Mouse (Mus musculus): ENCODE data around the gene Olfr1131. TPM values are rescaled to one million over a fixed set of nuclear protein-coding genes. Genes with fewer than 3 reads are reported as not detected.
"Not testable (repeated sequence)": the region's sequence is repeated elsewhere in the genome, so short reads cannot be mapped to it uniquely, and the experiment has no call there.

Gene Olfr1131
- not detected in 2 replicates for polyA plus RNA-seq (2015; fragmentation: Nextera tagmentation; extraction: Ambion mirVana)

- WGBS: 72% methylated on average over 3 of the region's 3 CpGs
- no peak for ATAC-seq (ENCODE audit: low FRiP score)
- no peaks in the 10 kb centered on the region for H3K4me1 ChIP-seq
- H3K36me3 ChIP-seq: no peaks in the 10 kb centered on the region
- no peak within 1 kb of the TSS for H3K9ac ChIP-seq (replicated peaks)
- no peaks in the 10 kb centered on the region for H3K9me3 ChIP-seq (replicated peaks)
- H3K4me2 ChIP-seq: no peak within 1 kb of the TSS
- no peaks in the 10 kb centered on the region for H3K27me3 ChIP-seq (replicated peaks)
- H3K4me3 ChIP-seq (replicated peaks): no peak within 1 kb of the TSS
- no peak within 1 kb of the TSS for H3K27ac ChIP-seq (replicated peaks)
Measured at GRCm38 (mm10) chr2:87626804-87627203, at the start of gene Olfr1131. TSS of gene Olfr1131 (plus strand) at chr2:87627104.

GRCm38 (mm10) chr2:87605912-87606311 lies 21.0 kb upstream of the Olfr1131 start, which contains the start of gene Olfr1130:
TSS of gene Olfr1130 (plus strand) at chr2:87606212.
- not testable (repeated sequence) for ATAC-seq (ENCODE audit: low FRiP score); H3K4me1 ChIP-seq; H3K9me3 ChIP-seq (replicated peaks); H3K27ac ChIP-seq (replicated peaks); H3K36me3 ChIP-seq; H3K4me3 ChIP-seq (replicated peaks); H3K27me3 ChIP-seq (replicated peaks); H3K4me2 ChIP-seq; H3K9ac ChIP-seq (replicated peaks)

GRCm38 (mm10) chr2:87637435-87637834 lies 10.5 kb downstream of the Olfr1131 start, which contains the start of gene Olfr1132:
TSS of gene Olfr1132 (minus strand) at chr2:87637535.
- no peaks in the 10 kb centered on the region for H3K27me3 ChIP-seq (replicated peaks)
- no peak within 1 kb of the TSS for H3K4me2 ChIP-seq
- no peaks in the 10 kb centered on the region for H3K9me3 ChIP-seq (replicated peaks)
- no peak within 1 kb of the TSS for H3K4me3 ChIP-seq (replicated peaks)
- no peaks in the 10 kb centered on the region for H3K4me1 ChIP-seq
- no peak for ATAC-seq (ENCODE audit: low FRiP score)
- no peak within 1 kb of the TSS for H3K9ac ChIP-seq (replicated peaks)
- no peaks in the 10 kb centered on the region for H3K36me3 ChIP-seq
- no peak within 1 kb of the TSS for H3K27ac ChIP-seq (replicated peaks)

GRCm38 (mm10) chr2:87642441-87642840 lies 15.5 kb downstream of the Olfr1131 start:
- ATAC-seq (ENCODE audit: low FRiP score): no peak
- Histone ChIP-seq H3K4me3 (replicated peaks) (no peak overlapping the region), H3K9me3 (replicated peaks) (no peaks in the 10 kb centered on the region), H3K4me1 (no peaks in the 10 kb centered on the region), H3K27ac (replicated peaks) (no peak overlapping the region), H3K27me3 (replicated peaks) (no peaks in the 10 kb centered on the region), H3K4me2 (no peak overlapping the region), H3K36me3 (no peaks in the 10 kb centered on the region), H3K9ac (replicated peaks) (no peak overlapping the region)

GRCm38 (mm10) chr2:87647274-87647673 lies 20.4 kb downstream of the Olfr1131 start, which contains the start of gene Olfr1133:
TSS of gene Olfr1133 (minus strand) at chr2:87647374.
- no peak within 1 kb of the TSS for H3K4me2 ChIP-seq
- no peak within 1 kb of the TSS for H3K27ac ChIP-seq (replicated peaks)
- no peaks in the 10 kb centered on the region for H3K36me3 ChIP-seq
- no peak for ATAC-seq (ENCODE audit: low FRiP score)
- no peak within 1 kb of the TSS for H3K4me3 ChIP-seq (replicated peaks)
- no peaks in the 10 kb centered on the region for H3K9me3 ChIP-seq (replicated peaks)
- no peak within 1 kb of the TSS for H3K9ac ChIP-seq (replicated peaks)
- no peaks in the 10 kb centered on the region for H3K27me3 ChIP-seq (replicated peaks)
- no peaks in the 10 kb centered on the region for H3K4me1 ChIP-seq

- 91% methylated on average over 2 of the region's 2 CpGs for WGBS
- no peaks in the 10 kb centered on the region for H3K9me3 ChIP-seq (replicated peaks)
- no peak for ATAC-seq (ENCODE audit: low FRiP score)
- no peaks in the 10 kb centered on the region for H3K36me3 ChIP-seq
- H3K27me3 ChIP-seq (replicated peaks): no peaks in the 10 kb centered on the region
- H3K9ac ChIP-seq (replicated peaks): no peak within 1 kb of the TSS
- no peak within 1 kb of the TSS for H3K4me3 ChIP-seq (replicated peaks)
- no peak within 1 kb of the TSS for H3K4me2 ChIP-seq
- no peak within 1 kb of the TSS for H3K27ac ChIP-seq (replicated peaks)
- no peaks in the 10 kb centered on the region for H3K4me1 ChIP-seq
Measured at GRCm38 (mm10) chr2:87658360-87658759, 31.5 kb downstream of the Olfr1131 start, which contains the start of gene Olfr1134. TSS of gene Olfr1134 (minus strand) at chr2:87658460.

- Histone ChIP-seq H3K4me1 (no peaks in the 10 kb centered on the region), H3K9me3 (replicated peaks) (no peaks in the 10 kb centered on the region), H3K36me3 (no peaks in the 10 kb centered on the region), H3K27ac (replicated peaks) (no peak within 1 kb of the TSS), H3K9ac (replicated peaks) (no peak within 1 kb of the TSS), H3K4me3 (replicated peaks) (no peak within 1 kb of the TSS), H3K4me2 (no peak within 1 kb of the TSS), H3K27me3 (replicated peaks) (no peaks in the 10 kb centered on the region)
- 9% methylated on average over 1 of the region's 1 CpGs for WGBS
- ATAC-seq (ENCODE audit: low FRiP score): no peak
Measured at GRCm38 (mm10) chr2:87673564-87673963, 46.7 kb downstream of the Olfr1131 start, which contains the start of gene Olfr1135. TSS of gene Olfr1135 (minus strand) at chr2:87673664.

Other genes starting within 250 kb of the Olfr1131 start
- not detected in 2 replicates for gene Olfr1122, start 241.3 kb upstream of the Olfr1131 start, polyA plus RNA-seq (2015; fragmentation: Nextera tagmentation; extraction: Ambion mirVana)
- gene Olfr1123, start 210.5 kb upstream of the Olfr1131 start, polyA plus RNA-seq (2015; fragmentation: Nextera tagmentation; extraction: Ambion mirVana): not detected in 2 replicates
- gene Olfr1124, start 196.8 kb upstream of the Olfr1131 start, polyA plus RNA-seq (2015; fragmentation: Nextera tagmentation; extraction: Ambion mirVana): 0.10 TPM in 1 of 2 replicates, not detected in the other
- gene Olfr1126, start 173.1 kb upstream of the Olfr1131 start, polyA plus RNA-seq (2015; fragmentation: Nextera tagmentation; extraction: Ambion mirVana): not detected in 2 replicates
- gene Pramel7, start 130.0 kb upstream of the Olfr1131 start, polyA plus RNA-seq (2015; fragmentation: Nextera tagmentation; extraction: Ambion mirVana): not detected in 2 replicates
- gene Pramel6, start 120.5 kb upstream of the Olfr1131 start, polyA plus RNA-seq (2015; fragmentation: Nextera tagmentation; extraction: Ambion mirVana): not detected in 2 replicates
- not detected in 2 replicates for gene Olfr153, start 95.3 kb upstream of the Olfr1131 start, polyA plus RNA-seq (2015; fragmentation: Nextera tagmentation; extraction: Ambion mirVana)
- gene Olfr1128, start 81.6 kb upstream of the Olfr1131 start, polyA plus RNA-seq (2015; fragmentation: Nextera tagmentation; extraction: Ambion mirVana): not detected in 2 replicates
- not detected in 2 replicates for gene Olfr1129, start 53.2 kb upstream of the Olfr1131 start, polyA plus RNA-seq (2015; fragmentation: Nextera tagmentation; extraction: Ambion mirVana)
- not detected in 2 replicates for gene Olfr1130, start 20.9 kb upstream of the Olfr1131 start, polyA plus RNA-seq (2015; fragmentation: Nextera tagmentation; extraction: Ambion mirVana)
- not detected in 2 replicates for gene Olfr1132, start 10.4 kb downstream of the Olfr1131 start, polyA plus RNA-seq (2015; fragmentation: Nextera tagmentation; extraction: Ambion mirVana)
- not detected in 2 replicates for gene Olfr1133, start 20.3 kb downstream of the Olfr1131 start, polyA plus RNA-seq (2015; fragmentation: Nextera tagmentation; extraction: Ambion mirVana)
- not detected in 2 replicates for gene Olfr1134, start 31.4 kb downstream of the Olfr1131 start, polyA plus RNA-seq (2015; fragmentation: Nextera tagmentation; extraction: Ambion mirVana)
- not detected in 2 replicates for gene Olfr1135, start 46.6 kb downstream of the Olfr1131 start, polyA plus RNA-seq (2015; fragmentation: Nextera tagmentation; extraction: Ambion mirVana)
- gene Olfr1136, start 66.8 kb downstream of the Olfr1131 start, polyA plus RNA-seq (2015; fragmentation: Nextera tagmentation; extraction: Ambion mirVana): not detected in 2 replicates
- not detected in 2 replicates for gene Olfr1137, start 86.1 kb downstream of the Olfr1131 start, polyA plus RNA-seq (2015; fragmentation: Nextera tagmentation; extraction: Ambion mirVana)
- not detected in 2 replicates for gene Olfr1138, start 112.9 kb downstream of the Olfr1131 start, polyA plus RNA-seq (2015; fragmentation: Nextera tagmentation; extraction: Ambion mirVana)
- not detected in 2 replicates for gene Olfr1140, start 116.6 kb downstream of the Olfr1131 start, polyA plus RNA-seq (2015; fragmentation: Nextera tagmentation; extraction: Ambion mirVana)
- not detected in 2 replicates for gene Olfr1141, start 126.9 kb downstream of the Olfr1131 start, polyA plus RNA-seq (2015; fragmentation: Nextera tagmentation; extraction: Ambion mirVana)
- gene Olfr152, start 152.4 kb downstream of the Olfr1131 start, polyA plus RNA-seq (2015; fragmentation: Nextera tagmentation; extraction: Ambion mirVana): not detected in 2 replicates
- gene Olfr1143, start 173.5 kb downstream of the Olfr1131 start, polyA plus RNA-seq (2015; fragmentation: Nextera tagmentation; extraction: Ambion mirVana): not detected in 2 replicates
- not detected in 2 replicates for gene Olfr1145, start 182.7 kb downstream of the Olfr1131 start, polyA plus RNA-seq (2015; fragmentation: Nextera tagmentation; extraction: Ambion mirVana)
- not detected in 2 replicates for gene Olfr1148, start 203.4 kb downstream of the Olfr1131 start, polyA plus RNA-seq (2015; fragmentation: Nextera tagmentation; extraction: Ambion mirVana)
- gene Olfr1150-ps1, start 216.9 kb downstream of the Olfr1131 start, polyA plus RNA-seq (2015; fragmentation: Nextera tagmentation; extraction: Ambion mirVana): not detected in 2 replicates
- gene Olfr1151, start 228.8 kb downstream of the Olfr1131 start, polyA plus RNA-seq (2015; fragmentation: Nextera tagmentation; extraction: Ambion mirVana): not detected in 2 replicates
- not detected in 2 replicates for gene Olfr1152, start 239.4 kb downstream of the Olfr1131 start, polyA plus RNA-seq (2015; fragmentation: Nextera tagmentation; extraction: Ambion mirVana)

All from neural tube, embryonic 15.5 days (tissue).